Mouse (Mus musculus) embryonic facial prominence, embryonic 11.5 days (tissue): ENCODE measurements around the gene Ptges2. TPM values are rescaled to one million over a fixed set of nuclear protein-coding genes. Genes with fewer than 3 reads are reported as not detected.

Experiments
- ATAC-seq: fragments of 200-750 bp; cut with Nextera tagmentation; replicated peaks from 2 replicates; pipeline ENCODE4 v1.8.0; 2017; ENCODE audit warnings: low read depth; ENCODE audit not compliant: insufficient number of reproducible peaks, low FRiP score, low TSS enrichment
- DNase-seq: peaks from one replicate; pipeline ENCODE4 v3.0.0-alpha.2; 2015; ENCODE audit warnings: low spot score
- H3K27ac ChIP-seq: fragments of 300-500 bp; sonication (generic); replicated peaks from 2 replicates; pipeline ENCODE4 v1.5.1; 2014; ENCODE audit warnings: mild to moderate bottlenecking, low read depth, low read length, control low read depth
- H3K27me3 ChIP-seq: fragments of 300-500 bp; sonication (generic); 2 replicates; pipeline ENCODE4 v1.6.1; 2014; ENCODE audit warnings: mild to moderate bottlenecking, low read length, moderate library complexity, mixed read lengths; ENCODE audit not compliant: control insufficient read depth, insufficient read depth
- H3K36me3 ChIP-seq: fragments of 300-500 bp; sonication (generic); replicated peaks from 2 replicates; pipeline ENCODE4 v1.6.1; 2014; ENCODE audit warnings: low read depth, mild to moderate bottlenecking, low read length, moderate library complexity, mixed read lengths; ENCODE audit not compliant: control insufficient read depth, insufficient read depth
- H3K4me1 ChIP-seq: fragments of 300-500 bp; sonication (generic); 2 replicates; pipeline ENCODE4 v1.6.1; 2014; ENCODE audit warnings: low read length, mixed read lengths; ENCODE audit not compliant: control insufficient read depth, insufficient read depth
- H3K4me2 ChIP-seq: fragments of 300-500 bp; sonication (generic); 2 replicates; pipeline ENCODE4 v1.6.1; 2014; ENCODE audit warnings: low read depth, mild to moderate bottlenecking, control low read depth, low read length, moderate library complexity
- H3K4me3 ChIP-seq: fragments of 300-500 bp; sonication (generic); 2 replicates; pipeline ENCODE4 v1.5.1; 2014; ENCODE audit warnings: low read depth, low read length, control low read depth
- H3K9ac ChIP-seq: fragments of 300-500 bp; sonication (generic); replicated peaks from 2 replicates; pipeline ENCODE4 v1.6.1; 2014; ENCODE audit warnings: mild to moderate bottlenecking, control low read depth, low read length
- H3K9me3 ChIP-seq: fragments of 300-500 bp; sonication (generic); replicated peaks from 2 replicates; pipeline ENCODE4 v1.6.1; 2016; ENCODE audit warnings: mild to moderate bottlenecking, low read length, inconsistent platforms, mixed read lengths; ENCODE audit not compliant: control insufficient read depth
- WGBS: fragments of 180-500 bp; shearing (Covaris S2); extraction: QIAGEN DNeasy Blood & Tissue Kit; methylation state at CpG from one replicate; pipeline ENCODE4 v1.1.7; 2014; 5-methylcytosine and 5-hydroxymethylcytosine counted together
- polyA plus RNA-seq: library from polyadenylated mRNA; unstranded; fragments of >200 nt; fragmentation: Nextera tagmentation; extraction: Ambion mirVana; gene quantifications from 2 replicates; pipeline ENCODE4 v1.2.1, GENCODE M21; 2014

The Ptges2 gene
- polyA plus RNA-seq, 1 experiment from 2014 or later, result 33.0 TPM

- 83% methylated on average over 7 of the region's 7 CpGs for WGBS
Observed at GRCm38 (mm10) chr2:32411407-32411806, 15.7 kb downstream of the Ptges2 start.

GRCm38 (mm10) chr2:32412742-32413531 is 17.2 kb downstream of the Ptges2 start:
- Histone ChIP-seq H3K9ac (no peak overlapping the region), H3K9me3 (no peaks in the 10 kb centered on the region), H3K27me3 (no peaks in the 10 kb centered on the region), H3K4me1 (peaks cover 3% of the 10 kb centered on the region; the same call in 1 of the 2 replicates), H3K27ac (no peak overlapping the region), H3K36me3 (peaks cover 3% of the 10 kb centered on the region; the same call in 1 of the 2 replicates), H3K4me2 (no peak overlapping the region), H3K4me3 (no peak overlapping the region)
- DNase-seq (no peak), ATAC-seq (no peak)
- WGBS, result 90% methylated on average over 6 of the region's 6 CpGs

More at GRCm38 (mm10) chr2:32411407-32411806, 15.7 kb downstream of the Ptges2 start:
- Histone ChIP-seq H3K27ac (no peak overlapping the region), H3K27me3 (no peaks in the 10 kb centered on the region), H3K36me3 (peaks cover 3% of the 10 kb centered on the region; the same call in 1 of the 2 replicates), H3K4me3 (no peak overlapping the region), H3K9ac (no peak overlapping the region), H3K9me3 (no peaks in the 10 kb centered on the region), H3K4me2 (no peak overlapping the region), H3K4me1 (peaks cover 3% of the 10 kb centered on the region; the same call in 1 of the 2 replicates)
- no peak for DNase-seq
- no peak for ATAC-seq

- no peaks in the 10 kb centered on the region for H3K9me3 ChIP-seq
- DNase-seq (no peak), ATAC-seq (no peak)
- peaks cover 3% of the 10 kb centered on the region; the same call in 1 of the 2 replicates for H3K36me3 ChIP-seq
- H3K4me2 ChIP-seq, result no peak overlapping the region
- no peak overlapping the region for H3K9ac ChIP-seq
- 0 out of 2 replicates have a peak, but pooled peaks cover 1% of the 10 kb centered on the region for H3K4me1 ChIP-seq
- whole genome bisulfite sequencing, result 56% methylated on average over 5 of the region's 5 CpGs
- H3K27me3 ChIP-seq, result no peaks in the 10 kb centered on the region
- no peak overlapping the region for H3K27ac ChIP-seq
- no peak overlapping the region for H3K4me3 ChIP-seq
Observed at GRCm38 (mm10) chr2:32413936-32414335, 18.2 kb downstream of the Ptges2 start.

GRCm38 (mm10) chr2:32415801-32416200 is 20.1 kb downstream of the Ptges2 start:
- no peak for DNase-seq
- no peaks in the 10 kb centered on the region for H3K9me3 ChIP-seq
- no peak overlapping the region for H3K4me3 ChIP-seq
- no peak overlapping the region for H3K9ac ChIP-seq
- 94% methylated on average over 12 of the region's 12 CpGs for WGBS
- H3K4me2 ChIP-seq, result no peak overlapping the region
- H3K4me1 ChIP-seq, result no peaks in the 10 kb centered on the region
- no peak for ATAC-seq
- peaks cover 6% of the 10 kb centered on the region; the same call in 1 of the 2 replicates for H3K36me3 ChIP-seq
- H3K27ac ChIP-seq, result no peak overlapping the region
- no peaks in the 10 kb centered on the region for H3K27me3 ChIP-seq

DNA sequence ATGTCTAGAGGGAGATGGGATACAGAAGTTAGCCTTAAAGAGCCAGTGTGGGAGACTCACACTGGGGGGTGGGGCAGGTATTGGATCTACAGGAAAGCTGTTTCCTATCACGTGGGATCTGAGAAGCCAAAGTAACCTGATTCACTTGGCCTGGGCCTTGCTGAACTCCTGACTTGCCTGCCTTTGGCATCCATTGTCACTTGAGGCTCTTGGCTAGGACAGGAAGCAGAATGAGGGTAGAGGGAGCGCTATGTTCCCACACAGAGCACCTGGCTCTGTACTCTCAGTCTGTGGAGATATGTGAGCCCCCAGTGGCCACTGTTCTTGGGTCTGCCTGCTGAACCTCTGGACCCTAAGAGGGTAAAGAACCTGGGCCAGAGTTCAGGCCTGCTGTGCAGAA is 20.9 kb downstream of the Ptges2 start:
- DNase-seq (no peak), ATAC-seq (no peak)
- Histone ChIP-seq H3K9me3 (no peaks in the 10 kb centered on the region), H3K27ac (no peak overlapping the region), H3K4me1 (no peaks in the 10 kb centered on the region), H3K9ac (no peak overlapping the region), H3K4me2 (no peak overlapping the region), H3K36me3 (peaks cover 6% of the 10 kb centered on the region; the same call in 1 of the 2 replicates), H3K27me3 (no peaks in the 10 kb centered on the region), H3K4me3 (no peak overlapping the region)
- WGBS, result 66% methylated on average over 2 of the region's 2 CpGs

DNA sequence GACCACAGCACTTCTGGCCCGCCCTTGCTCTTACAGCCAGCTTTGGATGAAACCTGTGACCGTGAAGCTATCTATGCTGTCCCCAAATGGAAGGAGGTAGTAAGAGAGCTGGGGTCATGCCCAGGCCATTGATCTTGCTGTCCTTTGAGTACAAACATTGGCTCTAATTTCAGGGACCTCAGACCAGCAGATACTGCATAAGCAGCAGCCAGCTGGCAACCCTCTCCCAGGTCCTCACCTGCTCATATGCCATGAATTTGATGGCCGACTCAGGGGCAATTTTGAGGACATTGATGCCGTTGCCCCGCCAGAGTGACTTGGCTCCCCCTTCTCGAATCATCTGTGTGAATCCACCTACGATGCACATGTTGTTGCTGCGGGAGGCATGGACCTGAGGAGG is 21.8 kb downstream of the Ptges2 start:
- no peak overlapping the region for H3K27ac ChIP-seq
- DNase-seq (no peak), ATAC-seq (no peak)
- peaks cover 6% of the 10 kb centered on the region; the same call in 1 of the 2 replicates for H3K36me3 ChIP-seq
- no peak overlapping the region for H3K4me3 ChIP-seq
- no peaks in the 10 kb centered on the region for H3K9me3 ChIP-seq
- no peak overlapping the region for H3K9ac ChIP-seq
- no peaks in the 10 kb centered on the region for H3K4me1 ChIP-seq
- WGBS, result 87% methylated on average over 8 of the region's 8 CpGs
- H3K4me2 ChIP-seq, result no peak overlapping the region
- no peaks in the 10 kb centered on the region for H3K27me3 ChIP-seq

GRCm38 (mm10) chr2:32418430-32419151 is 22.9 kb downstream of the Ptges2 start:
- Histone ChIP-seq H3K4me3 (no peak overlapping the region), H3K36me3 (peaks cover 6% of the 10 kb centered on the region; the same call in 1 of the 2 replicates), H3K9ac (no peak overlapping the region; the same call in 1 of the 2 replicates), H3K9me3 (no peaks in the 10 kb centered on the region), H3K4me1 (no peaks in the 10 kb centered on the region), H3K4me2 (no peak overlapping the region), H3K27ac (no peak overlapping the region), H3K27me3 (no peaks in the 10 kb centered on the region)
- DNase-seq (peak; percentile 46), ATAC-seq (no peak)
- WGBS, result 66% methylated on average over 12 of the region's 12 CpGs

GRCm38 (mm10) chr2:32419359-32419758 is 23.7 kb downstream of the Ptges2 start:
- Histone ChIP-seq H3K27ac (no peak overlapping the region), H3K9ac (no peak overlapping the region), H3K27me3 (no peaks in the 10 kb centered on the region), H3K4me2 (no peak overlapping the region), H3K36me3 (peaks cover 6% of the 10 kb centered on the region; the same call in 1 of the 2 replicates), H3K4me3 (no peak overlapping the region), H3K9me3 (no peaks in the 10 kb centered on the region), H3K4me1 (peaks cover under 1% of the 10 kb centered on the region; the same call in 1 of the 2 replicates)
- no peak for DNase-seq
- WGBS, result 94% methylated on average over 3 of the region's 3 CpGs
- ATAC-seq, result no peak
